Mouse (Mus musculus): ENCODE measurements around the gene Myo10. TPM values are rescaled to one million over a fixed set of nuclear protein-coding genes. Genes with fewer than 3 reads are reported as not detected.
"Not testable (repeated sequence)": the region's sequence is repeated elsewhere in the genome, so short reads cannot be mapped to it uniquely, and the experiment has no call there.

Myo10 gene
- total RNA-seq, 2 experiments from 2014 or later: 64.4 to 66.1 TPM

DNA sequence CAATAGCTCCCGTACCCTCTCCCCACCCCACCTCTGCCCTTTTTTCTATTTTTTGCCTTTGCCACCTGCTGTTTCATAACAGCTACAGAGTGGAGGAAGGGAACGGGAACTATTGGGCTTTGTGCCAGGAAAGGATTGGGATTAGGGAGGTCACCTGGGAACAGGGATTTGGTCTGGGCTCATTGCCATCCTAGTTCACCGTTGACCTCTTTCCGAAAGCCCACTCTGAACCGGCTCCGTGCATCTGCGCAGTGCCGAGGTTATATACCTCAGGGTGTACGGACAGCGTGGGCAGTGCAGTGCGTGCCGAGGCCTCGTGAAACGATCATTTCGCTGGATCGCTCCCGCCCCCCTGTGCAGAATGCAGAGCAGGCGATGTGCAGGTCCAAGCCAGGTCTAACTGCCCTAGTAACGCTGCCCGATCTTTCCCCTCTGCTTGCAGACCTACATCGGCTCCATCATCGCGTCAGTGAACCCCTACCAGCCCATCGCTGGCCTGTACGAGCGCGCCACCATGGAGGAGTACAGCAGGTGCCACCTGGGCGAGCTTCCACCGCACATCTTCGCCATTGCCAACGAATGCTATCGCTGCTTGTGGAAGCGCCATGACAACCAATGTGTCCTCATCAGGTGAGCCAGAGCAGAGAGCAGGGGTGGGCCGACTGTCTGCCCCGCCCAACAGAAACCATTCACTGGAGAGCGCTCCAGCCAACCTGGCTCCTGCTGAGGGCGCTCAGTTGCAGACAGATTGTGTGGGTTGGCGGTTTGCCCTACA, 91.4 kb downstream of the Myo10 start:
- DNase-seq (ENCODE audit: low spot score): no peak
- intact Hi-C loops (cut with DNase I): no loop called here

DNA sequence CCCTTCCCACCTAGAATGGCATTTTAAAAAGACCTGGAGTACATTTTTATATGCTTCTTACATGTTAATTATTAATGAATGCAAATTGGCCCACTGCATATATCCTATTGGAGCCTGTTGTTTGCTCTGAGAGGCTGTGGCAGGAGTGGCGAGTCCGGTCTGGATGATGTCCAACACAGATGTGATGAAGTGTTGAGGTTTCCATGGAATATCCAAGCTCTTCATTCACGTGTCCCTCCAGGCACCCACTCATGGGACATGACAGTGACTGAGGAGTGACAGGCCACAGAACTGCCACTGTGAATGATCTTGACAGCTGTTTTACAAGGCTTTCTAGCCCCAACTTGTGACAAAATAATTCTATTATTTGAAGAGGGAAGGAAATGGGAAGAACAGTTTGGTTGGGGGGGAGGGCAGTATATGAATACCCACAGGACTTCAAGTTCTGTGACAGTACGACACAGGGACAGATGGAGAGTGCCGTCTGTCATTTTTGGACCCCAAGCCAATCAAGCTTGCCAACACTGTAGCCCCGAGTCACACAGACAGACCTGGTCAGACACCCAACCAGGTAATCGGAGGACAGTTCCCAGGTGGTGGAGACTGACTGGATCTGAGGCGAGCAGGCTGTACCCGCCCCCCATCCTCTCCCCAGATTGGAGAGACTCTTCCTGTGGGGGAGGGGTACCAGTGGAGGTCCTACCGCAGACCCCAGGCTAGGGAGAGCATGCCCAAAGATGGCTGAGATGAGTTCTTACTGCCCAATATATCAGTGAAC, 93.1 kb downstream of the Myo10 start:
- DNase-seq (ENCODE audit: low spot score): no peak
- intact Hi-C loops (cut with DNase I): loop anchor here (5.0 kb wide), 2 partner anchors 93 to 1123 kb away; partner anchors contain the start of gene Myo10

DNA sequence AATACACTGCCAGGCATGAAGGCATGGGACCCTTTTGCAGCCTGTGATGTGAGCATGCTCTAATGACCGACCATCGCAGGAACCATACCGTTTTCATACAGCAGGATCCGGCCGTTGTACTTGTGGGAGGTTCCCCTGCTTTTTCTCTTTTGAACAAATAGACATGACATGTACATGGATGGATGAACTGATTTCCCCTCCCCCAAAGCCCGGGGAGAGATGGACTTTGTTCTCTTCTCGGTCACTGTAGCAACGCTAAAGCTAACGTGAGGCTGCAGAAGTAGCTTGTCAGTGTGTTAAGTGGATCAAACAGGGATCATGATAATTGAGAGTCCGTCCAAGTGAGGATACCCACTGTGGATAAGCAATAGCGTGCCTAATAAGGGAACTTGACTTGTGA, 93.7 kb downstream of the Myo10 start:
- intact Hi-C loops (cut with DNase I): loop anchor here (1.0 to 5.0 kb wide), 3 partner anchors 94 to 1124 kb away; partner anchors contain the start of gene Myo10
- no peak for DNase-seq (ENCODE audit: low spot score)

DNA sequence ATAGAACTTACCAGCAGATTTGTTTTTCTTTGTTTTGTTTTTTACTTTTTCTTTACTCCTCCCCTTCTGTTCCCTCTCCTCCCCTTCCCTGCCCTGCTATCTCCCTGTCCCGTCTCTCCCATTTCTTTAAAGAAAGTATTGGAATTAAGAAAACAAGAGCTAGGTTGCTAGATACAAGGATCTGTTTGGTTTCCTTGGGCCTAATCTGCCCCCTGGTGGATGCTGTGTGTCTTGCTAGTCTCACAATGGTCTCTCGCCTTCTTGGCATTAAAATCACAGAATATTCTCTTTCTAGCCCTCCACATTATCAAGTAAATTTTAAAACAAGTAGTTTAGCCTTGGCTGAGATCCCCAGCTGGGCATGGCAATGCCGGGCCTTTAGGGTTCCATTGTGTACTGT, 94.7 kb downstream of the Myo10 start:
- DNase-seq (ENCODE audit: low spot score): peak; percentile 17
- intact Hi-C loops (cut with DNase I): loop anchor here (1.0 to 5.0 kb wide), 4 partner anchors 95 to 1125 kb away; partner anchors contain the start of gene Myo10

DNA sequence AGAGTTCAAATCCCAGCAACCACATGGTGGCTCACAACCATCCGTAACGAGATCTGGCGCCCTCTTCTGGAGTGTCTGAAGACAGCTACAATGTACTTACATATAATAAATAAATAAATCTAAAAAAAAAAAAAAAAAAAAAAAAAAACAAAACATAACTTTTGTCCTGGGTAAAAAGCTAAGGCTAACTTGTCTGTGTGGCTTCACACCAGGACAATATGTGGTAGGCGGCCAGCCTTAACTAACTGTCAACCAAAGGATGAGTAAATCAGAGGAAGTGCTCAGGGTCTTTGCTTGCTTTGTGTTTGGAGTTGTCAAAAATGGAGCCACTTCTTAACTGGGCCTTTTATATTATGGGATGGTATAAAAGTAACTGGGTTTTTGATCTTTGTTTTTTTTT, 95.8 kb downstream of the Myo10 start:
- DNase-seq (ENCODE audit: low spot score): not testable (repeated sequence)
- intact Hi-C loops (cut with DNase I): loop anchor here (5.0 kb wide), 2 partner anchors 96 to 1126 kb away; partner anchors contain the start of gene Myo10

DNA sequence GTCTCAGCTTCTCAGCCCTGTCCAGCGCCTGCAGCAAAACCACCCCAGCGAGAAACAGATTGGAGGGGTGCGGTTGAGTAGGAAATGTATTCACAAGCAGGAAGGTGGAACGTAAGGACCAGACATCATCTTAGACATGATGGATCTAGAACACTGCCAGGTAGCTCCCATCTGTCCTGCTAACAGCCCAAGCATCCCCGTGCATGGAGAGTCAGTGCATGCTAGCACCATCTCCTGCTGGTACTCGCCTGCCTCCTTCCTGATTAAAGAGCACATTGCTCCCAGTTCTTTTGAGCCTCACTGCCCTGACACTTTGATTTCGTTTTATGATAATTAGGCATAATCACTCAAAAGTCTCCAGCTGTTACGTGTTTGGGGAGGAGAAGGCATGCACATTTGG, 96.9 kb downstream of the Myo10 start:
- intact Hi-C loops (cut with DNase I): loop anchor here (5.0 kb wide), 2 partner anchors 97 to 1127 kb away; partner anchors contain the start of gene Myo10
- no peak for DNase-seq (ENCODE audit: low spot score)

DNA sequence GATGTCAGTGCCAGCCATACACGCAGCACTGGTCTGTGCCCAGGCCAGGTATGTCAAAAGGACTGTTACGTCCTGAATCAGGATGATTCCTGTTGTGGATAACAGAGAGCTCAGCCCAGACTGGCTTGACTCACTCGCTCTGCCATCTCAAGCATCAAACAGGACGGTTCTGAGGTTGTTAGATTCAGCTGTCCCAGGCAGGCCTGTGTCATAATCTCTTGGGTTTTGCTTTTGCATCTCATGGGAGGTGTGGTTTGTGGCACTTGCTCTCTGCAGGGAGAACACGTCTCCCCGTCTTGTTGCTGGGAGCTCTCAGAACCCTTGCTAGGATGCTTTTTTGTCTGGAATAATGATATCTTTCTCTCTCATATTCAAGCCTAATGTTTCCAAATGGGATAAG, 97.9 kb downstream of the Myo10 start:
- intact Hi-C loops (cut with DNase I): no loop called here

DNA sequence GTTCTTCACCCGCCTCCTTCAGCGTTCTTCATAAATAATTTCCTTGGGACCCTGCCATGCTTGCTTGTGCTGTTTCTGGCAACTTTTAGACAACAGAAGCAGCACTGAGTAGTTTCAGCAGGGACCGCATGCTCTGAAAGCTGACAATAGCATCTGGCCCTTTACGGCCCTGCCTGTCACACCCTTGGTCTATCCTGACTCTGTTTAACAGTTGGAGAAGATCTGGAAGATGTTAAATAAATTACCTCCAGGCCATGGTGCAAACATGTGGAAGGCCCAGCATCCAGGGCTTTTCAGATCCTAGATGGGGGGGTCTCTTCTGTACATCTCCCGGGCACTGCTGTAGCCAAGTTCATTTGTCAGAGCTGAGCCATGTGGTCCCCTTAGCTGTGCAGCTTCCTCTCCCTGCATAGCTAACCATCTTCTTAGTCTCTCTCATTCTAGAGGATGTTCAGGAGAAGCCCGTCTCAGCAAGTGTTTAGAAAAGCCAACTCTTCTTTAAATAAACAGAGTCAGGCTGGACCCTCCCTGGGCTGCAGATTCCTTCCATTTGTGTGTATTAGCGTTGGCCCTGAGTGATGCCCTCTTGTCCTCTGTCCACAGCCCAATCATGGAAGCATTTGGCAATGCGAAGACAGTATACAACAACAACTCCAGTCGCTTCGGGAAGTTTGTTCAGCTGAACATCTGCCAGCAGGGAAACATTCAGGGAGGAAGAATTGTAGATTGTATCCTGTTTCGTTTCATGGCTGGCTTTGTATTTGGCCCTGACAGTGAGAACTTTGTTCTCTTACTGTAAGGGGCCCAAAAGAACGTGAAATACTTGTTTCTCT, 101.2 kb downstream of the Myo10 start:
- no peak for DNase-seq (ENCODE audit: low spot score)
- intact Hi-C loops (cut with DNase I): no loop called here

More for the DNA sequence above, 97.9 kb downstream of the Myo10 start:
- DNase-seq (ENCODE audit: low spot score): no peak

DNA sequence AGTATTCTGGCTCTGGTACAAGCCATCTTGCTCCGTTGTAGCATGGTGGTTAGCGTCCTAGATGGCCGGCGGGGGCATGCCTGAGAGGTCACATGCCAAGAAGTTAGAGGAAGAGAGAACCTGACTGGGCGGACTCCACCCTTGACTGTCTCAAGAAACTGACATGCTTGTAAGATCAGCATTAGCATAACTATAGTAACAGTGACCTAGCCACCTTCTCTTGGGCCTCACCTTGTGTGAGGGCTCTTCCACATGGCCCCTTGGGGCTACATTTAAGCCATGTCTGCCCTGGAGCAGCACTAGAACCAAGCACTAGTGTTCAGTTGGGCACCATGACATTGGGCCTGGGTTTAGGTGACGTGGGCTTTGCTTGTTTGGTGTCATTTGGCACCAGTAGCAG, 102.2 kb downstream of the Myo10 start:
- intact Hi-C loops (cut with DNase I): no loop called here
- no peak for DNase-seq (ENCODE audit: low spot score)

DNA sequence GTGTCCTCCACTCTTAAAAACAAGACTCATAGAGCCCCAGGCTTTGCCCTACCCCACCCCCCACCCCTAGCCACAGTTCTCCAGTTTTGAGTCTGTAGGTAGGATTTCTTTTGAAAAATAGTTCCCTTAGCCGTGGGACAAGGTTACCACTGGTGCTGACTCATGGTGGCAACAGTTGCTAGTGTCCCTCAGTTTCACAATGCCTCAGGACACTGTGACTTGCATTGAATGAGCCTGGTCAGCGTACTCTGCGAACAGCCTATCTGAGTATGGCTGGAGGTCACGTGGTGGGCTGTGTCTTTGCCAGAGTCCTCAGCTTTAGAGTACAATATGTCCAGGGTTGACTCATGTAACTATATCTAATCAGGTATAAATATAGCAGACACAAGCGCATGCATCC, 104.5 kb downstream of the Myo10 start:
- no peak for DNase-seq (ENCODE audit: low spot score)
- intact Hi-C loops (cut with DNase I): no loop called here

DNA sequence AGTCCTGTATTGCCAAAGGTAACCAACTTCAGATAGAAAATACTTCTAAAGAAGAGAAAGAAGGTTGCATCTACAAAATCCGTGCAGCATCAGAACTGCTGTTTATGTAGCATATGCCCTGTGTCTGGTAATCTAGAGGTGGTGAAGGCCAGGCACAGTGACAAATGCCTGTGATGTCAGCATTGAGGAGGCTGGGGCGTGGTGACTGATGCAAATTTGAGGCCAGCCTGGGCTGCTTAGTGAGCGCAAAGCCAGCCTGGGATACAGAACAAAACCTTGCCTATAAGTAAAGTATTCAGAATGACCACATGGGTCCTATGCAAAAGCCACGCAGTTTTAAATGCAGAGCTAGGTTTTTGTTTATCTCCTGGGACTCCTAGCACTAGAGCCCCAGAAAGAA, 106.2 kb downstream of the Myo10 start:
- intact Hi-C loops (cut with DNase I): no loop called here
- no peak for DNase-seq (ENCODE audit: low spot score)

DNA sequence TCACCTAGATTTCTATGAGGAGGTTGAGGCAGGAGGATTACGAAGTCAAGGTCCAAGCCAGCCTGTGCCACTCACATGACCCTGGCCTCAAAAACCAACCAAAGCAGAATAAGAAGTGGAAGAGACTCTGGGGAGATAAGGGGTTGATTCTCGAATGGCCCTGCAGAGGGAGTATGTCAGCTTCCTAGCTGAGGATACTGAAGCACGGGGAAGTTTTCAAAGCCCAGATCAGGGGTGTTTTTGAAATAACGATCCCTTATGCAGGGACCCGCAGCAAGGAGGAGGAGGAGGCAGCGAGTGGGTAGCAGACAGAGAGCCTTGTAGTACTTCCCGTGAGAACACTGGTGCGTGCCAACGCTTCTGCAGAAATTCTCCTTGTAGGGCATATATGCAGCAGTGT, 108.7 kb downstream of the Myo10 start:
- intact Hi-C loops (cut with DNase I): loop anchor here (5.0 kb wide), 2 partner anchors 41 to 61 kb away; no protein-coding TSS in a partner anchor
- DNase-seq (ENCODE audit: low spot score): no peak

DNA sequence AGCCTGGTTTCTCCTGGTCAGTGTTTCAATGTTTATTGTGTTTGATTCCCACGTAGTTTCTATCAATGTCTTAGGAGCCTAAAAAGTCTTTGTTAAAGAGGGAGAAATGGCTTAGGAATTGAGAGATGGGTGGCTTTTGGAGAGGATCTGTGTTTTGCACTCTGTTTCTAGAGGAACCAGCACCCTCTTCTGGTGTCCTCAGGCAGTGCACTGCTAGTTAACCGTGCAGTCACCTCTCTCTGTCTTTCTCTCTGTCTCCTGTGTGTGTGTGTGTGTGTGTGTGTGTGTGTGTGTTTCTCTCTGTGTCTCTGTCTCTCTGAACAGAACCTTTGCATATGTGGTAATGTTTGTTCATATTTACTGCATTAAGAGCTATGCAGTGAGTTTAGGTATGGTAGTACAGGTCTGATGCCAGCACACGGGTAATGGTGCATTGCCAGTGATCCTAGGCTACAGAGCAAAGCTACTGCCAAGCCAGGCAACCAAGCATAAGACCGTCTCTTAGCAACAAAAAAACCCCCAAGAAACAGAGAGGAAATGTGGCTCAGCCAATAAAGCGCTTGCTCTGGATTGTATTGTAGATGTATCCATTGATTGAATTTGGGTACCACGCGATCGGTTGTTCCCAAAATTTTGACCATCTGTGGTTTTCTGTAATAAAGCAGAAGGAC, 110.6 kb downstream of the Myo10 start:
- intact Hi-C loops (cut with DNase I): loop anchor here (5.0 kb wide), 2 partner anchors 39 to 59 kb away; no protein-coding TSS in a partner anchor
- DNase-seq (ENCODE audit: low spot score): no peak

DNA sequence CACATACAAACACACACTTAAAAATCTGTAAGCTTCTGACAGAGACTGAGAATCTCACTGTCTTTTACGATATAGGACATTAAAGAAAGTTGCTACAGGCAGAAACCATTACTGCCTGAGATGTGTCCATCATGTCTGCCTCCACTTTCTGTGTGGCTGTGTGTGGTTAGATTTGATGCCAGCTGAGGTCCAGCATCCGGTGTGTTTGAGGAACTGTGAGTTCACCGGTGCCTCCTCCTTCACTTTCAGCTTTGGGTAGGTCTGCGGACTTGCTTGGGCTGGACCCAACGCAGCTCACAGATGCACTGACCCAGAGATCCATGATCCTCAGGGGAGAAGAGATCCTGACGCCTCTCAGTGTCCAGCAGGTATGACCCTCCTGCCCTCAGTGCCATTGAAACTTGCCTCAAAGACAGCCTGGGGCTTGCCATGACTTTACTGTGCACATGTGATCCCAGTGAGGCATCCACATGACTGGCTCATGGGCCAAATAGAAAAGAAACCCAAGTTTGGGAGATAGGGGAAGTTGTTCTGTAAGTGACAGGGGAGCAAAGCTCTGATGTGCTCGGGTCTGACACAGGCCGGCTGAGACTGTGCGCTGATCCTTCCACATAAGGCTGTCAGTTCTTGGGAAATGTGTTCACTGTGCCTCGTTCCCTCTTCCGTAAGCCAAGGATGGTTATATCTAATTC, 111.6 kb downstream of the Myo10 start:
- DNase-seq (ENCODE audit: low spot score): no peak
- intact Hi-C loops (cut with DNase I): loop anchor here (5.0 kb wide), 2 partner anchors 38 to 58 kb away; no protein-coding TSS in a partner anchor

DNA sequence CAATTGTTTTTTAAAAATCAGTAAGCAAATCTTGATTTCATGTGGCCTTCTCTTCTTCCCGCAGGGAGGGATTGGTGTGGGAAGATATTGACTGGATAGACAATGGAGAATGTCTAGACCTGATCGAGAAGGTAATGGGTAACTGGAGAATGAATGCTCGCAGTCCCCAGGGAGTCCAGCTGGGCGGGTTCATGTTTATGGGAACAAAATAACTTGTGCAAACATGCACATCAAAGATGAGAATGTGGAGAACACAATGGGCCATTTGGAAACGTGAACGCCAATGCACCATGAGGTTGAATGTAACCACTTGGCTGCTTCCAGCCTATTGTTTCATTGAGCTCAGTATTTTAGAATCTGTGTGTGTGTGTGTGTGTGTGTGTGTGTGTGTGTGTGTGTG, 114.2 kb downstream of the Myo10 start:
- DNase-seq (ENCODE audit: low spot score): no peak
- intact Hi-C loops (cut with DNase I): no loop called here

DNA sequence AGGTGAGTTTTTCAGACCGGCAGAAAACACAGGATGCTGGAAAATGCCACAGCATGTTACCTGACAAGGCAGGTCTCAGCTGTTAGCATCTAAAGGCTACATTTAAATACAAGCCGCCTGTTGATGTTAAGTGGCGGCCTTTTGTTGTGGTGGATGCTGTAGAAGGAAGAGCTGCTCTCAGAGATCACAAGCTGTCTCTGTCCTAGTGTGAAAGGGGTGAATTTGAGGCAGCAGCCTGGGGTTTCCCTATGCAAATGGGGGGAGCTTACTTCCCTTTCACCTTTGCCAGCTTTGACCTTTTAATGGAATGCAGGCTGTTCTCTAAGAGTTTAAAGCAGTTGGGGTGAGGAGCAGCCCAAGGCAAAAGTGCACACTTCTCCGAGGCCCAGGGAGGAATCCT, 117.9 kb downstream of the Myo10 start:
- intact Hi-C loops (cut with DNase I): no loop called here
- no peak for DNase-seq (ENCODE audit: low spot score)

DNA sequence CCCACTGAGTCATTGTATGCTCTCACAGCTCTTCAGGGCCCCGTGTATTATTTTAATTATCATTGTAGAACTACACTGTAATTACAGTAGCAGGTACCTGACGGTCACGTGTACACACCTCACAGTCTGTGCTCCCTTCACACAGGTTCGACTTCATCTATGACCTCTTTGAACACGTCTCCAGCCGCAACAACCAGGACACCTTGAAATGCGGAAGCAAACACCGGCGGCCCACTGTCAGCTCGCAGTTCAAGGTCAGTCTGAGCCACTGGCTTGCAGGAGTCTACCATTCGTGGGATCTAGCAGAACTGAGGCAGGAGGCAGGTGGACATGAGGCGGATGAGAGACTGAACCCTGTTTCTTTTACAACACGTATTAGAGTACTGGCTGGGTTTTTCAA, 119.9 kb downstream of the Myo10 start:
- intact Hi-C loops (cut with DNase I): no loop called here

DNA sequence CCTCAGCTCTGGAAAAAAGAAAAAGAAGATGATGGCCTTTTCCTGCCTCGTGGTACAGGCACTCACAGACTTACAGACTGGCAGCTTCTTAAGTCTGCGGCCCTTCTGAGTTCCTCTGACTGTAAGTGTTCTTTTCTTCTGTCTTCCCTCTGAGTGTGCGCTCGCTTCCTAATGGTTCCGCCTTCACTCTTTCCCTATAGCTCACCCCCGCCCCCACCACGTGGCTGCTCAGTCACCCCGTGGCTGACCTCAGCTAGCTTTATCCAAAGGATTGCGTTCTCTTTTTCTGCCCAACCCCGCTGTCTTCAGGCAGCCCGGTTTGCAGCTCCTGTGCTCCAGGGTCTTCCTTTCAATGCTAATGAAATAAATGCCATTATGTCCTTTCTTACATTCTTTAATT, 129.2 kb downstream of the Myo10 start:
- DNase-seq (ENCODE audit: low spot score): no peak
- intact Hi-C loops (cut with DNase I): no loop called here

More for the DNA sequence above, 119.9 kb downstream of the Myo10 start:
- no peak for DNase-seq (ENCODE audit: low spot score)

DNA sequence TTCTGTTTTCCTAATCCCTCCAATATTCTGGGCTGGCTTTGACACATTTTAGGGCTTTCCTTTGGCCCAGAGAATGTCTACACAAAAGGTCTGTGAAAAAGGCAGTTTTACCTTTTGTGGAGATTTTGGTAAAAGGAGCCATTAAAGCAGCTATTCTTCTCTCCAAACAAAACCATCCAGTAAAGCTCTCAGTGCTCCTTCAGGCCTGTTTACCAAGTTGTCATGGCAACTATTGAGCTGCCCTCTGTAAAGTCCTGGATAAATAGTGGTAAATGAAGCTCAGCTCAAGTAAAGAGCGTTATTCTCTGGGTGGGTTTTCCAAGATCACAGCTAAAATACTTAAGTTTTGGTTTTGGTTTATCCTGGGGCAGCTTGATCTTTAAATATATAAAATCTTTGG, 130.3 kb downstream of the Myo10 start:
- no peak for DNase-seq (ENCODE audit: low spot score)
- intact Hi-C loops (cut with DNase I): no loop called here

Data from heart, postnatal 25 days (tissue).